Mouse (Mus musculus) adrenal gland, adult (tissue): ENCODE data around the gene Ssr2.

ENCODE experiments used
- DNase-seq, 2 experiments: peaks; one replicate each; pipeline ENCODE4 v3.0.0; 2022 to 2023; ENCODE audit warnings: low spot score in 1 of 2; ENCODE audit not compliant: inconsistent age in 2 of 2

The Ssr2 gene

GRCm38 (mm10) chr3:88541622-88542401 is 33.9 kb upstream of the Ssr2 start:
- no peak for DNase-seq

- no peak for DNase-seq
Observed at GRCm38 (mm10) chr3:88542486-88542885, 33.2 kb upstream of the Ssr2 start.

- DNase-seq, result no peak
Observed at GRCm38 (mm10) chr3:88543174-88543573, 32.5 kb upstream of the Ssr2 start.

- no peak for DNase-seq
Observed at GRCm38 (mm10) chr3:88543651-88544410, 31.8 kb upstream of the Ssr2 start.

DNA sequence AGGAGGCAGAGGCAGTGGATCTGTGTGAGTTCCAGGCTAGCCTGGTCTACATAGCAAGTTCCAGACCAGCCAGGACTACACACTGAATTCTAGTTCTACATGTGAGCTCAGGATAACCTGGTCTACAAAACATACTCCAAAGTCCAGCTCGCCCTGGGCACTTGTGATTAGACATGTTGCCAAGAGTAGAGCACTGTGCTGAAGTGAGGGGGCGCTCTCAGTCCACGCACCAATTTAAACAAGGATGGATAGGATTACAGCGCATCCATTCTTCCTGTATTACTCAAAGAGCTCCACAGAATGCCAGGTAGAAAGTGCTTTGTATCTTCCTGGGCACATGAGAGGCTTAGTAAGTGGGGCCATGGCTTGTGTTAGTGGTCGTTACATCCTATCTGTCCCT is 31.2 kb upstream of the Ssr2 start:
- DNase-seq, result peak in 1 of 2 experiments; percentile 73

DNA sequence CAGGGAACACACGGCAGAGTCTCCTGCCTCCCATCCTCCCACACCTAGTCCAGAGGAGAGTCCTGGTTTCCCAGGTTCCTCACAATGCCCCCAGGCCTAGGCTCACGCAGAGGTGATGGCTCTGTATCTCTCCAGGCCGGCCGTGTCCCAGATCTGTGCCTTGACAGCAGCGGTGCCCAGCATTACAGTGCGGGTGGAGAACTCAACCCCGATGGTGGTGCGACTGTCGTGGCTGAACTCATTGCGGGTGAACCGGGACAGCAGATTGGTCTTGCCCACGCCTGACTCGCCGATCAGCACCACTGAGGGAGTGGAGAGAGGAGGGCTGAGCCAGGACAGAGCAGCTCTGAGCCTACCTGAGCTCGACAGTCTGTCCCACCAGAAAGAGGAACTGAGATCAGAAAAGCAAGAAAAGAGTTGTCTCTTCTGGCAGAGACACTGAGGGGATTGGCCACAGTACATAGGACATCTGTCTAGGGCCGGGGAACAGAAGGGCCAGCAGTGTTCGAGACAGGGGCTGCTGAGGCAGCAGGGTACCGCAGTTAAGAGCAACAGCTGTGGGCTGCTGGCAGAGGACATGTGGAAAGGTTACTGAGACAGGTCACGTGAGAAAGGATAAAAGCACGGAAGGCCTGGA is 30.6 kb upstream of the Ssr2 start:
- DNase-seq, result no peak

GRCm38 (mm10) chr3:88546674-88547418 is 28.8 kb upstream of the Ssr2 start:
- no peak for DNase-seq

- no peak for DNase-seq
Observed at GRCm38 (mm10) chr3:88548180-88548917, 27.3 kb upstream of the Ssr2 start, which contains the start of gene Rab25. TSS of gene Rab25 (minus strand) at chr3:88548300.

DNA sequence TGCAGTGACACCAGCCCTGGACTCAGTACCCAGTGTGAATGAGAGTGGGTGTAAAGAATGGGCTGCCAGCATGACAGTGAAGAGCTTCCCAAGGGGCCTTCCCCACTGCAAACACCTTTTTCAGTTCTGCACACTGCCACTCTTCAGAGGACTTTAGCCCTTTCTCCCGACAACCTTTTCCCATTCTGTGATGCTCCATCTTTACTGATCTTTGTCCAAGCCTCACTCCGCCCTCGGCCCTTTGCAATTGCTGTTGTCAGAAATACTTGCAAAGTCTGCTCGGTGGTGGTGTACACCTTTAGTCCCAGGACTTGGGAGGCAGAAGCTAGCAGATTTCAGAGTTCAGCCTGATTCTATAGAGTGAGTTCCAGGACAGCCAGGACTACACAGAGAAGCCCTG is 24.1 kb upstream of the Ssr2 start:
- DNase-seq, result peak in 1 of 2 experiments; percentile 62

DNA sequence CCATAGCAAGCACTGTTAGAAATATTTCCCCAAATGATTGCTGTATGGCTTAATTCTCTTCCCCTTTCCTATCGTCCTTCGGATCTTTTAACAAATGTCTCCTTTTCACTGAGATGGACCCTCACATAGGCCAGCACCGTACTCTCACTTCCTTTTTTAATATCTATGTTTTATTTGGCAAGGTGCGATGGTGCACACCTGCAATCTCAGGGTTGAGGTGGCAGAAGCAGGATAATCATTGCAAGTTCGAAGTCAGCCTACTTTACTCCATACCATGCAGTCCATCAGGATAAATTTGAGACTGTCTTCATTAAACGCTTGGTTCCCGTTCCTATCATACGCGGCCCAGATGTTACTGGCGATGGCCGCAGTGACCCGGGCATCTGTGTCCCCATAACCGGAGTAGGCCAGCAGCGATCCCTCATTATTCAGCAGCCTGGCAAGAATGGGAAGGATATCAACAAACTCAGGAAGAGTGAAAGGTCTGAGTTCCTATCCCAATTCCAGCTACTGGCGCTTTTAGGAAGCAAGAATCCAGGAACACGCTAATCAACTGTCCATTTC is 23.5 kb upstream of the Ssr2 start:
- DNase-seq, result no peak

DNA sequence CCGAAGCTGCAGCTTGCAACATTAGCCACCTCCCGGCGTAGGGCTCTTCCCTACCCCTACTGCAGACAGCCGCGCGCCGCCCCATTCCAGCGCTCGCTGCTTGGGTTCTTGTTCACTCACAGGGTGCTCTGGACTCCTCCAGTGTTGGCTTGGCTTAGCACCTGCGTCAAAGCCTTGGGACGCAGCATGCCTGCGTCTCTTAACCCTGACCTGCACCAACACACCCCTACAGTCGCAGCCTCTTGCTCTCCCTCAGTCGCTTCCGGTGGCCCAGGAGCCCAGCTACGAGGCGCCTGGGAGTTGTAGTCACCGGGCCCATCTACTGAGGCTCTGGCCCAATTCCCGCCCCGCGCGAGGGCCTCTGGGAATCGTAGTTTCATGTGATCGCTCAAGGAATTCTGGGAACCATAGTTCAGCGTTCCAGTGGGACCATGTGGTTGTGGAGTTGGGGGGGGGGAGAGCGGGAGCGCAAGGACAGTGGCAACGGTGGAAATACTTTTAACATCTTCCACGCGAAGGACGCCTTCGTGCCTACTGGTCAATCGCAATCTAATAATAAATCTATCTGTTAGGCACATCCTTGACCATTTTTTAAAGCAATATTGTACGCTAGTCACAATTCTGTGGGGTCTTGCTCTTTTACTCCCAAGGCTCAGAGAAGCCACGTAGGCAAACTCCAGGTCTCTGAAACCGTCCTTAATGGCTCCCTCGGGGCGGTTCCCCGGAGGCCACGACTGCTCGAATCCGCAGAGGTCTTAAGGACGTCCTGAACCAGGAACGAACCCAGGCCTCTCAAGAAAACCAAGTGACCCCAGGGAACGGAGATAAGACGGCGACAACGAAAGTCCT is 22.8 kb upstream of the Ssr2 start, which contains the start of gene Lamtor2:
Gene Lamtor2 (minus strand): TSS at position 399 of the 849 bp plus-strand sequence.
- peak; percentile 99 for DNase-seq

DNA sequence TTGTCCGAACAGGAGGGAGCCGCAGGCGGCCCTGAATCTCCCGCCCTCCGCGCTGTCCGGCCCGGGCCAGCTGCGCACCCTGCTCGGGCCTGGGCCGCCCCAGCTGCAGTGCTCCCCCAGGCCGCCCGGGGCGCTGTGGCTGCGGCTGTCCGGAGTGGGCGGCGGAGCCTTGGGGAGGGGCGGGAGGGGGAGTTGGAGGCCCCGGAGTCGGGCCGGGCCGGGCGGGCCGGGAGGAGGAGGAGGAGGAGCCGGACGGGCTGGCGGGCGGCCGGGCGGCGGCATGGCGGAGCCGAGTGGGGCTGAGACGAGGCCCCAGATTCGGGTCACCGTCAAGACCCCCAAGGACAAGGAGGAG is 22.2 kb upstream of the Ssr2 start, which contains the start of gene Ubqln4:
Gene Ubqln4 (plus strand): TSS at position 234 of the 355 bp plus-strand sequence.
- peak; percentile 94 to 97 for DNase-seq

DNA sequence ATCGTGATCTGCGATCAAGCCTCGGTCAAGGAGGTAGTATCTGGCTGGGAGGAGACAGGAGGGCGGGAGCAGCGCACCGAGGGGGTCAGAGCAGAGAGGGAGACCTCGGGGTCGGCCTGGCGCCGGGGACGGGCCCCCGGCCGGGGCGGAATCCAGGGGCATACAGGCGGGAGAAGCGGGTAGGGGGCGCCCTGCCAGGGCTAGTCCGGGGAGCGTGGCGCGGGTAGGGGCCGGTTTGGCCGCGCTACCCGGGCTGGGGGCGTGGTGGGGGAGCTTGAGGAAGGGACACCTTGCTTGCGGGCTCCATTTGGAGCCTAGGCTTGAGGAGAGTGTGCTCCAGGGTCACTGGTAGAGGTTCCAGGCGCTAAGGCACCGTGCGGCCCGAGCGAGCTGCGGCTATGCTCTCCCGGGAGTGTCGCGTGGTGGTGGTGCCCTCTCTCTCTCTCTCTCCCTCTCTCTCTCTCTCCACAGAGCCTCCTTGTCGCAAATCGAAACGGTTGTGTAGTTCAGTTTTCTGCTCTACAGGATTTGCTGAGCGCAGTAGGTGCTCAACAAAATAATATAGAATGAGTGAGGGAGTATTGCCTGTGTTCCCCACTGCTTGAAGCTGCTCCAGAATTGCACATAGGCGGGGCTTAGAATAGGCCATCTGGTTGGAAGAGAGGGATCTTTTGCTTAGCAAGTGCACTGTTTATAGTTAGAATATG is 21.6 kb upstream of the Ssr2 start:
- DNase-seq, result peak in 1 of 2 experiments; percentile 85

DNA sequence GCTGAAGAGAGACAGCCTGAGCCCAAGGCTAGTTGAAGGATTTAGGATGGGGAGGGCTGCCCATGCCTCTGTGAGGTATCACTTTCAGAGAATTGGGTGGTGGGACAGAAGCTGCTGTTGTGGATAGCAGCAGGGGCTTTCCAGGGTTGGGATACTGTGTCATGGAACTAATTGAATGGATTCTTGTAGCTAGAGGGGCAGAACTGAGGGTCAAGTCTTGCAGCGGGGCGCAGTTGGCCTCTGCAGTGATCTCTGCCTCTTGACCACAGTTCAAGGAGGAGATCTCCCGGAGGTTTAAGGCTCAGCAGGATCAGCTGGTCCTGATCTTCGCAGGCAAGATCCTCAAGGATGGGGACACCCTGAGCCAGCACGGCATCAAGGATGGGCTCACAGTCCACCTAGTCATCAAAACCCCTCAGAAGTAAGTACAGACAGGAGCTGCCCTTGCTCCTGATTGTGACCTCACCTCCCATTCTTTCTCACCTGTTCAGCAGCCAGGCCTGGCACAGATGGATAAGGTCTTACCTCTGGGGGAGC is 20.5 kb upstream of the Ssr2 start:
- no peak for DNase-seq

DNA sequence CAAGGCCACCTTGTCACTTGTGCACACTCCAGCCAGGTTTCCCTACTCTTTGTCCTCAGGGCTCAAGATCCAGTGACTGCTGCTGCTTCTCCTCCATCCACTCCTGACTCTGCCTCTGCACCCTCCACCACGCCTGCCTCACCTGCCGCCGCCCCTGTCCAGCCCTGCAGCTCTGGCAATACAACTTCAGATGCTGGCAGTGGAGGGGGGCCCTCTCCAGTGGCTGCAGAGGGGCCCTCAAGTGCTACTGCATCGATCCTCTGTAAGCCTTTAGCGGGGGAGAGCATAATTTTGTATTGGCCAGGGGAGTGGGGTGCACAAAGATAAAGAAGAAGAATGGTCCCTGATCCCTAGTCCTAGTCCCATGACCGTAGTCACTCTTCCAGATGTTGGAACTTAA is 19.9 kb upstream of the Ssr2 start:
- DNase-seq, result no peak

- DNase-seq, result no peak
Observed at GRCm38 (mm10) chr3:88556616-88557015, 19.1 kb upstream of the Ssr2 start.

- no peak for DNase-seq
Observed at GRCm38 (mm10) chr3:88559596-88559995, 16.1 kb upstream of the Ssr2 start.

DNA sequence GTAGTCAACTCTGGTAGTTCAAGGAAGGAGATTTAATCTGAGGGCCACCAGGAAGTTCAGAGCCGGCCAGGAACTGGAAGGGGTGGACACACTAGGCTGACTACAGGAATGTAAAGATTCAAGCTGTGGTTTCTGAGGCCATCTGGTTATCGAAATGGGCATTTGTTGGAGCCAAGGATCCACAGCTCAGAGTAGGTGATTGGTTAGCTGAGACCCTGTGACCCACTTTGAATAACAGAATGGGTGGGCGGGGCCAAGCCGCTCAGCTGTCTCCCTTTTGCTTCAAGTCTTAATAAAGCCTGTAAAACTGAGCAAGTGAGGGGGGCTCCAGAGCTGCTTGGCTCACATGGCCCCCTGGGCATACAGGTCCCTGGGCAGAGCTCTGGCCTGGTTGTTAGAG is 13.7 kb upstream of the Ssr2 start:
- no peak for DNase-seq
